Mouse (Mus musculus) induced T-regulatory cell, adult 2 months (primary cell): ENCODE data around the gene Esr2.
"Not testable (repeated sequence)": the region's sequence is repeated elsewhere in the genome, so short reads cannot be mapped to it uniquely, and the experiment has no call there.

ENCODE experiments used
- DNase-seq: peaks from one replicate; pipeline ENCODE4 v3.0.0-alpha.2; 2012; ENCODE audit warnings: low read depth

Esr2 gene

DNA sequence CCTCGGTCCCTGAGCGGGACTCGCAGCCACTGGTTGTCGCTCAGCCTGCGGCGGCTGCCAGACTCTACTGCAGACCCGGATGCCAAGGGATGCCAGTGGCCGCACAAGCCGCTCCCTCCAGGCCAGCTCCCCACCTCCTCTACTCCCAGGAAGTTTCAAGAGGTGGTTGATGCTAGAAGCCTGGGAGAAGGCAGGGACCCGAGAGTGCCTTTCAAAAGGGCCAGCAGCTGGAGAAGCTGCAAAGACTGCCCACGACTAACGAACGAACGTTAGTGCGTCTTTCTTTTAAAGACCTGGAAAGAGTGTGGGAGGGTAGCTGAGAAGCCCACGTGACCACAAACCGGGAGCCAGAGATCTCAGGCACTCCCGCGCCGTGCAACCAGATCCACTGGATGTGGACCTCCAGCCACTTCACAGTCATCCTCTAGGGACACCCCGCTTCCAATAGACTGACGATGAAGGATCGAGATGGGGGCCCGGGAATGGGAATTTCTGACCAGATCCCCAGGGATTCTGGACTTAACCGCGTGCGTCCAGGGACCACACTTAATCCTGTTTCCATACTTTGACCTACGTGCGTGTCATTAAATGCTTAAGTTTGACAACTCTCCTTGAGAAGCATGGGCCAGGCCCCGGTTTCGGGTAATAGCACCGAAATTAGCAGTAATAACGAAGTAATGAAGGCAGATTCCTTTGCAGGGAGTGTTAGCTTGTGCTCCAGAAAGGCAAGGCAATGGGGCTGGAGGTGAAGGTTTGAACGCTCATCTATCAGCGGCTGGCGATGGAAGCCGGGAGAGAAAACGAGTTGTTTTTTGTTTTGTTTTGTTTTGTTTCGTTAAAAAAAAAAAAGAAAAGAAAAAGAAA, at the start of gene Esr2:
Gene Esr2, minus strand, starts transcription at position 260 of the 864 bp plus-strand sequence.
- DNase-seq, result peak; percentile 43

DNA sequence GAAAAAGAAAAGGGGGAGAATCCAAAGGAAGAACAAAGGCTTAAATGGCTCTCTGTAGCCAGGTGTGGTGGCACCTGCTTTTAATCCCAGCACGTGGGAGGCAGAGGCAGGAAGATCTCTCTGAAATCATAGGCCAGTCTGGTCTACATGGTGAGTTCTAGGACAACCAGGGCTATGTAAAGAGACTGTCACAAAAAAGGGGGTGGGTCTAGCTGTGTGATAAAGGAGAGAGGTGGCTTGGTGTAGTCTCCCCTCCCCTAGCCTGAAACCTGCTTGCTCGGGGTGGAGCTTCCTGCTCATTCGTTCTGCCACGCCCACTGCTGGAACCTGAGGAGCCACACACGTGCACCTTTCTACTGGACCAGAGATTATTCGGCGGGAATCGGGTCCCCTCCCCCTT, 45.0 kb upstream of the Esr2 start:
- not testable (repeated sequence) for DNase-seq

DNA sequence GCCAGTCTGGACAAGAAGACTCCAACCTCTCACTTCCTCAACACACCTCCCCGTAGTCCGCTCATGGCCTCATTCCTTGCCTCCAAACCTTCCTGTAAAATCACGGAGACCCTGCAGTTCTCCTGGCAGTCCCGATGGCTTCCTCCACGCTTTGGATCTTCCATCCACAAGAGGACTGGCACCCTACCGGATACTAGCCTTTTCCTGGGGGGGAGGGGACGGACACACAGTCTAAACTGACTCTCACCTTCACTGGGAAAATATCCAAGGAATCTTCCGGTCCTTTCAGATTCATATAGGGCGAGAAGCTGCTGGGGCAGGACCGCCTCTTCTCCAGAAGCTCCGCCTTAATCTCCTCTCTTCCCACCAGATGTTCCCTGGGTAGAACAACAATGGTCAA, 39.7 kb upstream of the Esr2 start:
- no peak for DNase-seq

DNA sequence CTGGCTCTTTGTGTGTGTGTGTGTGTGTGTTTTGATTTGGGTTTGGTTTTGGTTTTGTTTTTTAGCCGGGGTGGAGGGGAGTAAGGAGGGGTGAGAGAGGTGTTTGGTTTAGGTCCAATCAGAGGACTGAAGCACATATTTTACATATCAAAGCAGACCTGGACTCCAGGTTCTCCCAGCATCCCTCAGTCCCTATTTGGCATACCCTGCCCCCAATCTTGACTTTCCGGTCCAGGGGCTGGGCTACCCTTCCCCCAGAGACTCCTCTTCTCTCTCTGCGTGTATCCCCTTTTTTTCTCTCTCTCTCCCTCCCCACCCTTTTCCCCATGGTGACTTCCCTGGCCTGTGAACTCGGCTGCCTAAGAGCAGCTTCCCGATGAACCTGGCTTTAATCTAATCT, 38.1 kb upstream of the Esr2 start:
- DNase-seq, result no peak

DNA sequence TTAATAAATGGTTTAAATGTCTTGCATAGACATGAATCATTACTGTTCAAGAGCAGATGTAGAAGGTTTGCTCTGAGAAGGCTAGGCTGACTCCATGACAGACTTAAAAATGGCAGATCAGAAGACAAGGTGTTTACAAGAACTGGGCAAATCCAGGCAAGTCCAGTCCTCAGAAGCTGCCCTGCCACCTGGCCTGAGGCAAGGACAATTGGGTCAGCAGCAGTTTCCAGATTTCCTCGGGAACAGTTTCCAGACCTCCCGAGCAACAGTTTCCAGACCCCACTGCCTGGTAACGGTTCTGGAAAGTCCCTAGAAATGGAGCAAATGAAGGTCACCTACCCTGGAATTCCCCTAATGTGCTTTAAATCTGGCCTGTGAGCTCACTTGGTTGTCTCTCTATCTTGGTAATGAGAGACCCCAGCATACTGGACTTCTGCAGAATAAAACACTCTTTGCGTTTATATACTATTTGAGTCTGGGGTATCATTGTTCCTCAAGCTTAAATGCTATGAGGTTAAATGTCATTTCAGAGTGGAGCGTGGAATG, 32.4 kb upstream of the Esr2 start:
- no peak for DNase-seq

DNA sequence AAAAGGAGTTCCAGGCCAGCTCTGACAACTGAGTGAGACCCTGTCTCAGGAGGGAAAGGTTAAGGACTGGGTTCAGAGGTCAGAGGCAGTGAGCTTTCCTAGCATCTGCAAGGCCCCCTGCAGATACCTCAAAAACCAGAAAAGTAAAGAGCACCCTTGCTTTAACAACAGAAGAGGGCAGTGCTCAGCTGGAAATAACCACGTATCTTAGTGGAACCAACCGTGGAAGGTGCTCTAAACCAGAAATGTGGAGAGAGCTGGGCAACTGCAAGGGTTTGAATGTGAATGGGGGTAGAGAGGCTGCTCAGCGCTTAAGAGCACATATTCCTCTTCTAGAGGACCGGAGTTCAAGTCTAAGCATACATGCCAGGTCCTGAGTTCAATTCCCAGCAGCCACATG, 23.3 kb upstream of the Esr2 start:
- no peak for DNase-seq

DNA sequence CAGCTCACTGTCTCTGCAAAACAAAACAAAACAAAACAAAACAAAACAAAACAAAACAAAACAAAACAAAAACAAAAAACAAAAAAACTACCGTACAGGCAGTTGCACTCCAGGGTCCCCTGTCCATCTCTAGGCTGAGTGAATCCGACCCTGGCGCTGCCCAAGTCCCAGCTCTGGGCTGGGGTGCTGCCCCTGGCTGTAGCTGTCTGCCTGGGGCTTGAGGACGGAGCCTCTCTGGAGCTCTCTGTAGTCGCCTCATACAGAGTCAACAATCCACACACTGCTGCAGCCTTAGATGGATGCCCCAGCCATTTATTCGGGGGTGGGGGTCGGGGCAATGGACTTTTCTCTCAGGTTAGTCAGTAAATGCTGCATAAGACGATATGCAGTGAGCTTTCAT, 20.0 kb upstream of the Esr2 start:
- no peak for DNase-seq

DNA sequence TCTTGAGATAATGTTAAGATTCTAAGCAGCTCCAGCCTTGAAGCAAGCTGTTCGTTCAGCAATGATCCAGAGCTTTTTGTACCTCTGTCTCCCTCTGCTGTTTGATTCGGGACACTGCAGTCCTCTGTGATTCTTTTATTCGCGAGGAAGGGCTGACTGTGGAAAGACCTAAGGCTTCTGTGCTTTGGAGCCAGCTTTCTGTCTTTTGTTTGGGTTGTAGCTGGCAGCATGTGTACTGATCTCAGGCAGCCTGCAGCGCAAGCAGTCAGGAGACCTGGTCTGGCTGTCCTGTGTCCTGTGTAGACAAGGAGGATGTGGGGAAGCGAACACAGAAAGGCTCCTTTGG, 19.6 kb upstream of the Esr2 start:
- DNase-seq, result peak; percentile 87

DNA sequence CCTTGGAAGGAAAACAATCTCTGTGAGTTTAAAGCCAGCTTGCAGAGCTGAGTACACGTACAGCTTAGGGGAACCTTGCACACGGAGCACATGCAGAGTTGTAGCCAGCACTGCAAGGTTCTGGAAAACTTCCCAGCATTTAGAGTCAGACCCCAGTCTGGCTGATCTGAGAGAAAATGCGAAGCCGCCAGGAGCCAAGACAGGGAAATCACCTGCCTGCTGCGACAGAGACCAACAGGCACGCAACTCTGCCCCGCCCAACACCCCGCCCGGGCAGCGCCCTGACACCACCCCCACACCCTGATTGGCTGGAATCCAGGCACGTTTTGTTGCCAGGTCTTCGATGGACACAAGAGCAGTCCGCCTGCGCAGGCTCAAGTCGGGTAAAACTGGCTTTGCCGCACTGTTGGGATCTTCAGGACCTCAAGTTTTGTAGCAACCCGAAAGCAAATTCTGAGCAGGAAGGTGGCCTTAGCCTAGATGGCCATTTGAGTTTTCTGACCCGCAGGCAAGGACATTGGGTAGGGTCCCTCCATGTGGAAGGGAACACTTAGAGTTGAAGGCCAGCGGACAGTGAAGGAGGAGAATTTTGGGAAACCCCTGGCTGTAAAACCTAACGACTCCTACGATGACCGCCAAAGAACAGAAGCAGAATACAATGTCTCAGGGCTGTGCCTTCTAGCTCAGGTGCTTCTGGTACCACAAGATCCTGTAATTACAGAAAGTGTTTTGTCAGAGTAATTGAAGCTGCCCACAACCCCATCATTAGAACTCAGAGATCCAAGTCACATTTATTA, 19.1 kb upstream of the Esr2 start:
- DNase-seq, result peak; percentile 79

DNA sequence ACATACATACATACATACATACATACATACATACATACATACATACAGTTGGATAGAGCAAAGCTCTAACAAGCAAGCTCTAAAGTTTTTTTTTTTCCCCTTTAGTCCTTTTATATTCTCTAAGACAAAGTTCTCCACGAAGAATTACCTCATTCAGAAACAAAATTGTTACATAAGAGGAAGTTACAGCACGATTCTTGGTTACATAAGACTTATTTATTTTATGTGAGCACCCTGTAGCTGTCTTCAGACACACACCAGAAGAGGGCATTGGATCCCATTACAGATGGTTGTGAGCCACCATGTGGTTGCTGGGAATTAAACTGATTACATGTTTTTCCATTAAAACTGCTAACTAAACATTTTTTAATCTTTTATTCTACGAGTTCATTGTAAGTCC, 17.5 kb upstream of the Esr2 start:
- DNase-seq, result no peak

DNA sequence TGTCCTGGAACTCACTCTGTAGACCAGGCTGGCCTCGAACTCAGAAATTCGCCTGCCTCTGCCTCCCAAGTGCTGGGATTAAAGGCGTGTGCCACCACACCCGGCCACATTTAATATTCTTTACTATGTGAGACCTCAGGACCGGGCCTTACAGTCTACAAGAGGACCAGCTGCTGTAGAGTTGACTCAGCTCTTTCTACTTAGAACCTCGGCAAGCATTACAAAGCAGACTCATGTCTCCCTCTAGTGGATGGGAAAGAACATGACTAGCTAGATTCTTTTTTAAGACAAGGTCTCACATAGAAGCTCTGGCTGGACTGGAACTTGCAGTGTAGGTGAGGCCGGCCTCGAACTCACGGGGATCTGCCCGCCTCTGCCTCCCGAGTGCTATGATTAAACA, 13.9 kb upstream of the Esr2 start:
- DNase-seq, result peak; percentile 72

DNA sequence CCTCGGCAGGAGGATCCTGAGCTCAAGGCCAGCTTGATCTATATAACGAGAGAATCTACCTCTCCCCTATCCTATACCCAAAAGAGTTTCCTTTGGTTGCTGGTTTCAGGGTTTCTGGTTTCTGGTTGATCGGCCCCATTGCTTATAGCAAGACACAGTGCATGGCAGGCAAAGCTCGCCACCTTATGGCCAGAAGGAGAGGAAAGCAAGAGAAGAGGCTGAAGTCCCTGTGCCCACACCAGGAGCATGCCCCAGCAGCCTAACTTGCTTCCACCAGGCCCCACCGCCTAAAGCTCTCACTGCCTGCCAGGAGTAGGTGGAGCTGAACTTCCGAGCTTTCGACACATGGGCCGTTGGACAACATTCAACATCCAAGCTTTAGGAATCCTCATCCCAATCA, 10.8 kb upstream of the Esr2 start:
- DNase-seq, result no peak

DNA sequence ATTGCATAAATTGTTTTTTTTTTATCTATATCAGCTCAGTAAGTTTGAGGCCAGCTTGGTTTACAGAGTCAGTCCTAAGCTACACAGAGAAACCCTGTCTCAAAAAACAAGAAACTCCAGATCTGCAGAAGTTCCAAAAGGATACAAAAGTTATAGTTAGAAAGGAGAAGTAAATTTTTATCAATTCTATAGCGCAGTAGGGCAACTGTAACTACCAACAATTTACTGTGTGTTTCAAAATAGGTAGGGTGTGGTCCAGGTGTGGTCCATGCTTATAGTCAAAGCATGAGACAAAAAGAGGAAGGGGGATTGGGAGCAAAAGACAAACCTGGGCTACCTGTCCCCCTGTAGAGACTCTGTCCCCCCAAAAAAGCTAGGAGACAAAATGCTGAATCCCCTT, 9.4 kb upstream of the Esr2 start:
- no peak for DNase-seq

DNA sequence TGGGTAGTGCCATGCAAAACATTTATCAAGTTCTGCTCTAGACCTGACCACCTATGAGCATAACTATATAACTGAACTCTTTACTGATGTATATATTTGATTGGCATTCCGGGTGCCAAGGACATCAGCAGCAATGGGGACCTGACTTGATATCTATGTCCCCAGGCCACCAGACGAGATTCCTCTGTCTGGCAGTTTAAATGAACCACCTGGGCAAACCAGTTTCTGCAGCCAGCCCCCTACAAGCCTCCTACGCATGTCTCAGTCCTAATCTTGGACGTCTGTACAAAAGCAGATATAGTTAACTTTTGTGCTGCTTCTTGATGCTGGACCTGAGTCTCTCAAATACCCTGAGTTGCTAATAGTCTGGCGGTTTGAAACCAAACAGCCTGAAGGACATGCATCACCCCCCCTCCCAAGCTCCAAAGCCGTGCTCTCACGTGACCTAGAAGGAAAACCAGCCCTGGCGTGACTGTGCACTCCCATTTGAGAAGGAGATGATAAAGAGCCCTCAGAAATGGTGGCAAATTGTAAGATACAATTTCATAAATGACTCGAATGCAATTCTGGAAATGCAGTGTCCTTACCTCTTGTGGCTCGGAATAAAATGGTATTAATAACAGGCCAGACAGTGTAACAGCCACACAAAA, 8.2 kb upstream of the Esr2 start:
- no peak for DNase-seq

DNA sequence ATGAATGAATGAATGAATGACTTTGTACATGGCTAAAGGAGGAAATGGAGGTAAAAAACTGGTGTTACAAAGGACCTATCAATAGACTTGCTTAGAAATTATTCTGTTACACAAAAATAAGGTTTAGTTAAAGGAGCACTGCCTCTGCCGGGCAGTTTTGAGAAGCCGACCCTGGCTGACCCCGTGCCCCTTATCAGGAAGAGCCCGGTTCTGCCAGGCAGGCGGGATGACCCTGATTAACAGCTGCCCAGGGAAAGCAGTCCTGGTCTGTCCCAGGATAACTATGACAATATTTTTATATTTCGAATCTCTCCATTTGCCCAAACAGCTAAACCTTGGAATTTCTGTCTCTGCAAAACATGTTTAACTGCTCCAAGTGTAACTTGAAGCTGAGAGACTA, 7.2 kb upstream of the Esr2 start:
- no peak for DNase-seq

DNA sequence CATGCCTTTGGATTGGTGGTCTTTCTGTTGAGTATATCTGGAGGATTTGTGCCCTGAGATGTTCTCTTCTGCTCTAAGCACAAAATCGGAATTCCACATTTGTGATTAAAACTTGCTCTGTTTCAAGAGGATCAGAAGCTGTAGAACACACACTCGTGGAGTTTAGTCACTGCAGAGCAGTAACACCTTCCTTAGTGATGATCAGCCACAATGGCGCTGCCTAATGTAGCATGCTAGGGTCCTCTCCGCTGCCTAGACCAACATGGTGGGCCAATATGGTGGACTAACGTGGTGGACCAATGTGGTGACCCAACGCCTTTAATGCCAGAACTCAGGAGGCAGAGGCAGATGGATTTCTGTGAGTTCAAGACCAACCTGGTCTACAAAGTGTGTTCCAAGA, 5.8 kb upstream of the Esr2 start:
- DNase-seq, result no peak

DNA sequence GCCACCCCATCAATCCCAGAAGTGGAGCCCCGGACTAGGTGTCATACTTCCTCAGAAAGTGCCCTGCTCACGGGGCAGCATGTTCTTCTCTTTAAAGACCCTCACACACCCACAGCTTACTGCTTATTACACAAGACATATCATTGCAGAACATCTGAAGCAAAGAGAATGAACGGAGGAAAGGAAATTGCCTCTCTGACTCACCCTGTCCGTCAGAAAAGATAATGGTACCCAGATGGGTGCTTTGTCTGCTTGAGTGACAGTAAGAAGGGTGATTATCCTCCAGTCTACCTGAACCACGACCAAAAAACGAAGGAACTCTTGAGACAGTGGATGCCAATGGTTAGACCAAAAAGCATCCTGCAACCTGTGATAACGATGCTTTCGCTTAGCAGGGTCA, 4.4 kb upstream of the Esr2 start:
- DNase-seq, result no peak

DNA sequence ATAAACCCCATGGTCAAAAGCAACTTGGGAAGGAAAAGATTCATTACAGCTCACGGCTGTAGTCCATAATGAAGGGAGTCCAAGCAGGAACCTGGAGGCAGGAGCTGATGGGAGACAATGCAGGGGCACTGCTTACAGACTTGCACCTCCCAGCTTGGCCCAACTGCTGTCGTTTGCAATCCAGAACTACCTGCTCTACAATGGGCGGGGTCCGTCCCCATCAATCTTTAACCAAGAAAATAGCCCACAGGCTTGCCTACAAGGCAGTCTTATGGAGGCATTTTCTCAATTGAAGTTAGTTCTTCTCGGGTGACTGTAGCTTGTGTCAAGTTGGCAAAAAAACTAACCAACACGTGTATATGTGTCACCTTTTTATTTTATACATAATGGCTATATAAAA, 3.4 kb upstream of the Esr2 start:
- DNase-seq, result no peak

DNA sequence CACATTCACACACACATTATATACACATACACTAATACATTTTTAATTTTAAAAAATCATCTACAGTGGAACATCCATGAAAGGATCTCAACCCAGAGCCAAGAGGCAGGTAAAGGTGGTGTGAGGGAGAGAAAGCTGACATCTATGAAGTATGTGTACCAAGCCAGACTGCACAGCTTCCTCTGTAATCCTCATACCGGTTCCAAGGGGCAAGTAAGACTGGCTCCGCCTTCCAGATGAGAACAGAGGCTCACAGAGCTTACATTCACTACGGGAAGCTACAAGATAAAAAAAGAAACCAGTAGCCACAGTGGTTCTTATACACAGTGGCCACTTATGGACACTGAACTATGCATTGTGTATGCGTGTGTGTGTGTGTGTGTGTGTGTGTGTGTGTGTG, 2.5 kb upstream of the Esr2 start:
- DNase-seq, result no peak

DNA sequence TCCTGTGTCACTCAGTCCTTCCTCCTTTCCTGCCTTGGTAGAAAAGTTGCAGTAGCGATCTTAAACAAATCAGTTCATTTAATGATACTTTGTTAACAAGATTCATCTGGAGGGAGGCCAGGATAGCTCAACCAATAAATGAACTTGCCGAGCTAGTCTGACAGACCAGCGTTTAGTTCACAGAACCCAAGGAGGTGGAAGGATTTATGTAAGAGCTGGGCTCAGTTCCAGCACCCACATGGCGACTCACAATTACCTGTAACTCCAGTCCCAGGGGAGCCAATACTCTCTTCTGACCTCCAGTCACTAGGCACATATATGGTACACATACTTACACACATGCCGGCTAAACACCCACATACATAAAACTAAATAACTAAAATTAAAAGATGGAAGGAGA, 2.0 kb upstream of the Esr2 start:
- no peak for DNase-seq

DNA sequence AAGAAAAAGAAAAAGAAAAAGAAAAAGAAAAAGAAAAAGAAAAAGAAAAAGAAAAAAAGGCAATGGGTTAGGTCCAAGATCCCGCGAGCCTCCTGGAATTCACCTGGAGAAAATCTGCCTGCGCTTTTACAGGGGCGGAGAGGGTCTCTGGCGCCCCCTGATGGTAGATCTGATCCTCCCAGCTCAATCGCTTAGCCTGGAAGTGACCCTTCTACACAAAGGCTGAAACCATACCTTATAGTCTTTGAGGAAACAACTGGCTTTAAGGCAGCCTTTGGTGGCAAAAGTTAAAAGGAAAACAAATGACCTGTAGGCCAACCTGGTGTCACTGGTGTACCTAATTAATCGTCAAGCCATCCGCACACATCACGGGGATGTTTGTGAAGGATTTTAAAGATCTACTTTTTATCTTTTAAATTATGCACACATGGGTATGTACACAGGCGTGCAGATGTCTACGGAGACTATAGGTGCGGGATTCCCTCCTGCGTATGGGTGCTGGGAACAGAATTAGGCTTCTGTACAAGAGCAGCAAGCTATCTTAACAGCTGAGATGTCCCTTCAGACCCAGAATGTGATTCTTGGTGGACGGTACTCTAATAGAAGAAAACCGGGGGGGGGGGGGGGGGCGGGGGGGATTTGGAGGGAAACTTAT, 932 bp upstream of the Esr2 start:
- peak; percentile 78 for DNase-seq

DNA sequence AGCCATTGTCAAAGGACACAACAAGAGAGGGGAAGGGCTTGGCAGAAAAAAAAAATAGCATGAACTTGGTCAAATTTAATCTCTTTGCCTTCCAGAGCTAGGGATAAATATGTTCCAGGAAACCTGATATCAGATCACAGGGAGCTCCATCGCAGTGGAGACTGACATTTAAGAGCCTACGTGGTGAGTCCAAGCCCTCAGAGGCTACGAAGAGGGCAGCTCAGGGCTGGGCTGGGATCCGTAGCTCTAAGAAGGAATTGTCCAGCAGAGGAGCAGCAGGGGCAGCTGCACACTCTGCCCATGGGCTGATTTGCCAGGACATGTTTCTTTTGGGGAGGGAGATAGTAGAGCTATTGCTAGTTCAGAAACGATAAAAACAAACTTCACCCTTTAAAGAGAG, 11.4 kb downstream of the Esr2 start:
- no peak for DNase-seq
